Mouse (Mus musculus): ENCODE data around the gene Olfr322. TPM values are rescaled to one million over a fixed set of nuclear protein-coding genes. Genes with fewer than 3 reads are reported as not detected.

Gene Olfr322
- total RNA-seq, 4 experiments from 2014 or later, result not detected

Other genes starting within 250 kb of the Olfr322 start
- not detected for gene 1810065E05Rik, start 237.7 kb upstream of the Olfr322 start, total RNA-seq (2022)
- not detected for gene Gm12253, start 226.2 kb upstream of the Olfr322 start, total RNA-seq (2022)
- gene Lypd9, start 205.9 kb upstream of the Olfr322 start, total RNA-seq (2022), result not detected
- not detected for gene Olfr30, start 196.5 kb upstream of the Olfr322 start, total RNA-seq (2022)
- not detected for gene Olfr332, start 166.2 kb upstream of the Olfr322 start, total RNA-seq (2022)
- not detected for gene Olfr331, start 156.2 kb upstream of the Olfr322 start, total RNA-seq (2022)
- not detected for gene Olfr330, start 123.9 kb upstream of the Olfr322 start, total RNA-seq (2022)
- not detected for gene Olfr329-ps, start 112.4 kb upstream of the Olfr322 start, total RNA-seq (2022)
- not detected for gene Olfr328, start 103.1 kb upstream of the Olfr322 start, total RNA-seq (2022)
- gene Olfr224, start 88.2 kb upstream of the Olfr322 start, total RNA-seq (2022), result not detected
- gene Olfr325, start 81.1 kb upstream of the Olfr322 start, total RNA-seq (2022), result not detected
- not detected for gene Olfr324, start 63.7 kb upstream of the Olfr322 start, total RNA-seq (2022)
- not detected for gene 2210407C18Rik, start 42.7 kb upstream of the Olfr322 start, total RNA-seq (2022)
- not detected for gene Olfr323, start 28.3 kb upstream of the Olfr322 start, total RNA-seq (2022)
- gene Trim58, start 18.3 kb upstream of the Olfr322 start, total RNA-seq (2022), result not detected
- gene Olfr320, start 22.3 kb downstream of the Olfr322 start, total RNA-seq (2022), result not detected
- not detected for gene Olfr319, start 40.4 kb downstream of the Olfr322 start, total RNA-seq (2022)
- not detected for gene Olfr318, start 65.2 kb downstream of the Olfr322 start, total RNA-seq (2022)
- gene Olfr317, start 80.4 kb downstream of the Olfr322 start, total RNA-seq (2022), result not detected
- not detected for gene Olfr316, start 94.0 kb downstream of the Olfr322 start, total RNA-seq (2022)
- gene Olfr315, start 114.4 kb downstream of the Olfr322 start, total RNA-seq (2022), result not detected
- not detected for gene Olfr314, start 124.2 kb downstream of the Olfr322 start, total RNA-seq (2022)
- not detected for gene Fam183b, start 143.2 kb downstream of the Olfr322 start, total RNA-seq (2022)
- not detected for gene Olfr313, start 156.2 kb downstream of the Olfr322 start, total RNA-seq (2022)
- gene Olfr312, start 170.5 kb downstream of the Olfr322 start, total RNA-seq (2022), result not detected
- not detected for gene Olfr311, start 180.5 kb downstream of the Olfr322 start, total RNA-seq (2022)
- under 1 TPM; 0.22 to 0.54 (median 0.36) TPM for gene Gm12258, start 188.4 kb downstream of the Olfr322 start, total RNA-seq (2022)
- gene 2810021J22Rik, start 208.4 kb downstream of the Olfr322 start, total RNA-seq (2022), result 1 to 10 TPM; 1.2 to 2.5 (median 1.6) TPM
- 1 to 10 TPM; 2.6 to 4.8 (median 4.1) TPM for gene Zfp39, start 245.4 kb downstream of the Olfr322 start, total RNA-seq (2022)

All from gastrocnemius, adult 8-10 months (tissue).